Mouse (Mus musculus) spleen, adult 2 months (tissue): ENCODE data around the gene Ctxn1.
"Not testable (repeated sequence)": the region's sequence is repeated elsewhere in the genome, so short reads cannot be mapped to it uniquely, and the experiment has no call there.

Experiments
- CTCF ChIP-seq: fragments of 200-500 bp; IDR thresholded peaks from 2 replicates; pipeline ENCODE4 v1.5.1; 2011; ENCODE audit warnings: mild to moderate bottlenecking, inconsistent platforms; ENCODE audit not compliant: insufficient read depth, insufficient read length, insufficient replicate concordance; ENCODE audit errors: extremely low read depth
- POLR2A ChIP-seq: fragments of 200-500 bp; IDR thresholded peaks from 2 replicates; pipeline ENCODE4 v1.6.1; 2011; ENCODE audit warnings: low read depth, low read length, inconsistent platforms

GRCm38 (mm10) chr8:4255471-4255870, 3.6 kb downstream of the Ctxn1 start:
- not testable (repeated sequence) for TF ChIP-seq CTCF, POLR2A
